Mouse (Mus musculus): ENCODE measurements at regions not wholly inside any gene's neighbourhood (a gene's known extent, or its start where the extent isn't known, plus 50 kb on each side); places are given as distances from the start of the nearest gene placed in this dataset.

DNA sequence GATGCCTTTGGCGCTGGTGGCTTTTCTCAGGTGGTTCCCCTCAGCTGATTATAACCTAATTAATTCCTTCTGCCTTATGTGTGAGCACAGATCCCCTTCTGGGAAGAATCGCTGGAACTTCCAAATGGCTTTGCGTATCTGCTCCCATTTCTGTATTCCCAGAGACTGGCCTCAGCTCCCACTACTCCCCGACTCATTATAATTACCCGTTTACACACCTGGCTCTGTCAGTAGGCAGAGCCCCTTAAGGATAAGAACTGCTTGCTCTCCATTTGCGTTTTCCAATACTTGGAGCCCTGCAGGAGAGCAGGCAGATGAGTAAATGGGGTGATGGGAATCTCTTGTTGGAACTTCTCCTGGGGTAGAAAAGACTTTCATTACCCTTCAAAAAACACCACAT lies 108.1 kb upstream of the Arg1 start:
- no peak for DNase-seq
- intact Hi-C loops (cut with DNase I) = no loop called here

DNA sequence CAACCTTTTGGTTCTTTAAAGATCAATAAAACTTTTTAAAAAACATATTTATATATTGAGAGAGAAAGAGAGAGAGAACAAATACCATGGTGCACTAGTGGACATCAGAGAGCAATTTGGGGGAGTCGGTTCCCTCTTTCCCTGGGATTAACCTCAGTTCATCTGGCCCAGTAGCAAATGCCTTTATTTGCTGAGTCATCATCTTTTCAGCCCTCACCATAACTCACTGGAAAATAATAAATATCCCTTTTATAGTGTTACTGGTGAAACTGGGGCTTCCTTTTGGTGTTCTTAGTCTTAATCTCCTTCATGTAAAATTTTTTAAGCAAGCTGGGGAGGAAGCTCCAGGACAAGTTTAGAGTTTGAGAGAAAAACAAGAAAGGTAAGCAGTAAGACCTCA lies 105.3 kb upstream of the Arg1 start:
- DNase-seq = no peak

DNA sequence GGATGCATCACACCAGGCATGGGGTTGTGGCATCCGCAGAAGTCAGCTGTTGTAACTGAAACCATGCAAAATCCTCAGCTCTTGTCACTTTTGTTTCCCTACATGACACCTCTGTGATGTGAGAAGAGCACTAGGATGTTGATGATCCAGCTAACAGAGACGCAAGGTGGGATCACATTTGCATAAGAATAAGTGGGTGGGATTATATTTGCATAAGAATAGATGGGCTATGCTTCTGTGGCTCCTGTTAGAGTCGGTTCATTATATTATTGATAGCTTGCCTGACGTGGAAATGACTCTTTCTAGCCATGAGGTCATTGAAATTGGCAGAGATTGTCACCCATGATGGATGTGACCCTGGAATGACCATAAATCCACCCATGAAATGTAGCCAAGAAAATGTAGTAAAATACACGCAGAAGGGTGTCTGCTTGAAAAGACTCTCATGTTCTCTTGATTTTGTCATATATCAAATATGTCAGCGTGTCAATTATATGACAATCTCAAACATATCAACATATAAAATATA lies 102.2 kb upstream of the Arg1 start:
- intact Hi-C loops (cut with DNase I) = no loop called here
- no peak for DNase-seq

More for the DNA sequence above, 105.3 kb upstream of the Arg1 start:
- intact Hi-C loops (cut with DNase I) = no loop called here

DNA sequence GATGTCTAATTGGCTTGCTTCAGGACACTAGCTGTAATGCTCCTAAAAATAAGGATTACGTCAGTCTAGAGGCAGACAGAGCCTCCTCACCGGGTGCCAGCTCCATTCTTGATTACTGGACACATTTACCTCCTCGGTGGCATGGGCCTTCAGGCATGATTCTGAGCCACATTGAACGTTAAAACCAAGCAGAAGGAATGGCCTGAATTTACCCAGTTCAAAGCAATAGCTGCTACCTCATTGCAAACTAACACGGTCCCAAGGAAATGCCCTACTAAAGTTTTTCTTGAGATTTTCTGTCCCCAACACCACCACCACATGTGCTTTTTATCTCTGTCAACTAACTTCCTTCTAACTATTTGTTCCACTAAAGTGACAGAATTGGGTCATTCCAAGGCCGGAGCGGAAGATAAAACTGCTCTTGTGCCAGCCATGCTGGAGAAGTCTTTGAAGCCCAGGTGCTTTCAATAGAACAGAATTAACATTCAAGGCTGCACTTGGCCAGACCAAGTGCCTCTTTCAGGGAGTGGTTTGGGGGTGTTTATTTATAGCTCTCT lies 96.4 kb upstream of the Arg1 start:
- DNase-seq = peak; percentile 20 to 29
- intact Hi-C loops (cut with DNase I) = no loop called here

DNA sequence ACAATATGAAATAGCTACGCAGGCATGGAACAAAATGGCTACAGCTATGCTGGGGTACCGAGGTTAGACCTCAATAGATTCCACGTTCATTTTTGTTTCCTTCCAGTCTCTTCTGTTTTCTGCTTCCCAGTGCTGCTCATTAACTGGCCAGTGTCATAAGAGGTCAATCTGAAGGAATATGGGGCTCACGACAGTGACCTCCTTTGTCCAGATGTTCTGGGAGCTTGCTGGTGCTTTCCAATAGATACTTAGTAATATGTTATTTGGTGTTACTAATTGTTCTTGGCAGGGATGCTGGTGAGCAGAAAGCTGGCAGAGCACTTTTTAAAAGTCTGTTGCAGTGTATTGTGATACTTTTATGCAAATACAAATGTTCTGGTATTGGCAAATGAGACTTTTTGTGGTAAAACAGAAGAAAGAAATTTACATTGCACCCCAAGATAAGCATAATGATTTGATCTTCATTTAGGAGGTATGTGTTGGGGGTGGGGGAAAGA lies 95.8 kb upstream of the Arg1 start:
- DNase-seq = peak; percentile 7 to 14
- intact Hi-C loops (cut with DNase I) = no loop called here

DNA sequence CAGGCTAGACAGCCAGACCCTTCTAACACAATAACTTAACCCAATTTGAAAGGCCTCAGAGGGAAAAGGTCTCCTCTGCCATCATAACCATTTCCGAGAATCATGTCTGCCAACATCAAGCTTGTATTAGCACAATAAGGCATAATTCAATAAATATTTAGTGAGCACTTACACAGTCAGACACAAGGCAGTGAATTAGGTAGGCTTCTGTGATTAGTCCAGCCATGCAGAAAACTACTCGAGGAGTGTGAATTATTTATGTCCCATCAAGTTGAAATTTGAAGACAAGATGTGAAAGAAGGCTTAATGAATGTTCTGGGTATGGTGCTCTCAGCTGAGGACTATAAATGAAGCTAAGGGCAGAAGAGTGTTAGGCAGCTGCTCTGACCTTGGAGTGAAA lies 91.7 kb upstream of the Arg1 start:
- DNase-seq = no peak
- intact Hi-C loops (cut with DNase I) = no loop called here

DNA sequence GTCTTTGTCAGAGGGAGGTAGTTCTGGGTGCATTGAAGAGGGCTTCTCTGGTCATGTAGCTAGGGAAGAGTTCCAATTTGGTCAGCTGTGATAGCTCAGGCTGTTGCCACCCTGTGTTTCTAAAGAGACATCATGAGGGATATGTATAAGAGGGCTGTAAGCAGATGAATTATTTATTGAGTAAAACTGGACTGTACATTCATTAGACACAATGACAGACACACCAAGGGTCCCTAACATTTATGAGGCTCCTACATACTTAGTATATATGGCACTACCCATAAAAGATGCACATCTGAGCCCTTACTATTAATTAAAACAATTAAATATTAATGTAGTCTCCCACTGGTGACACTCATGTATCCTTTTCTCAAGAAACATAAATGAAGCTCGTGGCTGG lies 90.6 kb upstream of the Arg1 start:
- intact Hi-C loops (cut with DNase I) = no loop called here
- DNase-seq = no peak

DNA sequence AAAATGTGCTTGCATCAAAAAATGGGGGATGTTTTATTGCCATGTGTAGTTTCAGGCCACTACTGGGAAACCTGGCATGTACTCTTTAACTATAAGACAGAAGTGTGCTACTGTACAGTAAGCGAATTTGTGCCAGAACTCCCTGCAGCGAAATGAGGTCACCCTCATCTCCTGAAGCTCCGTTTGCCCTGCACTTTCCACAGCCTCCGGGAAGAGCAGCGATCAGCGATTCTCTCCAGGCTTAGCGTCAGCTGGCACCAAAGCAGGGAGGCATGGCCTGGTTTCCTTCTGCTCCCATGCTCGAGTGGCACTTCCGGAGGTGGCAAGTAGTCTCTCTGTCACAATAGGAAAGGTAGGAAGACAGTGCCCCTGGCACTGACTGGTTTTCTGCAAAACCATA lies 88.8 kb upstream of the Arg1 start:
- intact Hi-C loops (cut with DNase I) = no loop called here
- DNase-seq = peak in 1 of 2 experiments; percentile 31

DNA sequence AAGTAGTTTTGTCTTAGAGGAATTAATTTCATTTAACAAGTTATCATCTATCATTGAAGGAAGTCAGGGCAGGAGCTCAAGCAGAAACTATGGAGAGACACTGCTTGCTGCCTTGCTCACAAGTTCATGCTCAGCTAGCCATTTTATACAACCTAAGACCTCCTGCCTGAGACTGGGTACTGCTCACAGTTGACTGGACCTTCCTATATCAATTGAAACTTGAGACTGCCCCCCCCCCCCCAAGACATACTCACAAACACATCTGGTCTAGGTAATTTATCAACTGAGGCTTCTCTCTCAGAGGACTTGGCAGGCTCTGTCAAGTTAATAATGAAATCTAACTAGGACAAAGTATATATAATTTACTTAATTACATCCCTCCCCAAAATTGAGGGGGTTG lies 84.8 kb upstream of the Arg1 start:
- intact Hi-C loops (cut with DNase I) = no loop called here
- no peak for DNase-seq

DNA sequence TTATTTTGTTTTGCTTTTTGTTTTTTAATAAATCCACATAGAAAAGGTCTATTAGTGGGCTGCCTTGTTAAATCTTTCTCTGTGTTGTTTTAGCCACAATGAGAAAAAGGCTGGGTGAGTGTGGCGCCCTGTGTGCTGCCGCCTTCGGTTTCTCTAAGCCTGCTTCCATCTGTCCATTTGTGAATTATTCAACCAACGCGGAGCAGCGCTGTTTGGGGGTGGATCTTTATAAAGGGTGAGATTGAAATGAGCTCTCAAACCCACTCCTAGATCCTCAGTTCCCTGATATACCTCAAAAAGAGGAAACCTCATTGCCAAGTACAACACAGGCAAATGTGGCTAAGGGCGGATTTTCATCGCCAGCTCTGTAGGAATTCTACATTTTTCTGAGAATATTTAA lies 74.0 kb upstream of the Arg1 start:
- DNase-seq = no peak
- intact Hi-C loops (cut with DNase I) = no loop called here

DNA sequence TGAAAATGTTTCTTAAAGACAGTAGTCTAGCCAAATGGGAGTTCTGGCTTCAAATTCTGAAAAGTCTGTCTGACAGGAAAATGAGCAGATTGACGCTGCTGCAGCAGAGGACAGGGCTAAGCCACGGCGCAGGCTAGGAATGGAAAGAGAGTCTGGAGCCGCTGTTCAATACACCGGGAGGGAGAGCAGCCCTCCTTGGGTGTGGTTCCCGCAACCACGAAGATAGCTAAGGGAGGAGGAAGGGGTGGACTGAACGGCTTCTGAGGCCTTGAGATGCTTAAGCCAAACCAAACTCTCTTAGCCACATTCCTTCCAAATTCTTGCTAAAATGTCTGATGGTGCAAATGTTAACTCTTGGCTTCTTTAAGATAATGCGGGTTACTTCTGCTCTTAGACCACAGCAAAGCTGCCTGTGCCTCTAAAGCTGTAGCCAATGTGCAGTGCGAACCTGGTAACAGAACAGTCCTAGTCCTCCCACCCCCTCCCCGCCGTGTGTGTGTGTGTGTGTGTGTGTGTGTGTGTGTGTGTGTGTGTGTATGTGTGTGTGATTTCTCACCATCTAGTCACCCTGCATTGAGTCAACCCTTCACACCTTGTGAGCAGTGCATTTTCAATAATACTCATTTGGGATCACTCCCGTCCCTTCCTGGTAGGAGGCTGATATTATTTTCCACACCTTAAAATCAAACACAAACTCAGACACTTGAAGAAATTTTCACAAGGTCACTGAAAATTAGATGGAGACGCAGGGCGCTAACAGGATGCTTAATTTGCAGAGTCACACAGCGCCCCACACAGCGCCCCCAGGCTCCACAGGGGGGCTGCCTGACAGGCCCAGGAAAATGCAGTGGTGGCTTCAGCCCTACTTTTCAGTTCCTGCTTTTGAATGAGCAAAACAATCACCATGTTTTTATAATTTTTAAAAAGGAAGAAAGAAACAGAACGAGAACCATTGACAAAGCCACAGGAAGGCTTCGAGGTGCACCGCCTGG lies 73.2 kb upstream of the Arg1 start:
- intact Hi-C loops (cut with DNase I) = no loop called here
- DNase-seq = no peak

DNA sequence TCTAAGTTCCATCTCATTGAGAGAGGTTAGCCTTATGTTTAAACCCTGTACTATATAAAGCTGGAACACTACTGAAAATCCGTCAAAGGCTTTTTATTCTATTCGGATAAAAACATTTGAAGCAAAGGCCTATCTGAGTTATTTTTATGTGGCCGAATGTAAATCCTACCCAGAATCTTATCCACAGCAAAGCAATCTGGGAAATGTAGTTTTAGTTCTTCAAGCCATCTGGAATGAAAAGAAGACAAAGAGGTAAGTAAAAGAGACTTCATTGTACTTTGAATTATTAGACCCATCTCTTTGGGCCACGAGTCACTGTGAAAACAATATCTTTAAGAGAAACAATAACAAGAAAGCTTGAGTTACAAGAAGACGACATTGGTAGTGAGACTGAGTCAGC lies 72.5 kb upstream of the Arg1 start:
- intact Hi-C loops (cut with DNase I) = no loop called here
- no peak for DNase-seq

DNA sequence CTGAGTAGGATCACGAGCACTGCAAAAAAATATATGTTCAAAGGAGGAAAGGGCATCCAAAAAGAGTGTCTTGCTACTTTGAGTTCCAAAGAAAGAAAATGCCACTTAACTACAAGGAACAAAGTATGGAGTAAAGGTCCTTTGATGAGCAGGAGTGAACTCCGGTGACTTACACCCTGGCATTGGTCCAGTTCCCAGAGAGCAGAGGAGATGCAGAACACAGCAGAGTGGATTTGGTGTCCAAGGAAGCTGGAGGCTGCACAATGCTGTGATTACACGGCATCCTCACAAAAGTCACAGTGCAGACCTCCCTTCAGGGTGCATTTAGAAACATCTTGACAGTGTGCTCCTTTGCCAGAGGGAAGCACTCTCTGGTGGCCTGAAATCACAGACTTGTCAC lies 70.4 kb upstream of the Arg1 start:
- intact Hi-C loops (cut with DNase I) = no loop called here

DNA sequence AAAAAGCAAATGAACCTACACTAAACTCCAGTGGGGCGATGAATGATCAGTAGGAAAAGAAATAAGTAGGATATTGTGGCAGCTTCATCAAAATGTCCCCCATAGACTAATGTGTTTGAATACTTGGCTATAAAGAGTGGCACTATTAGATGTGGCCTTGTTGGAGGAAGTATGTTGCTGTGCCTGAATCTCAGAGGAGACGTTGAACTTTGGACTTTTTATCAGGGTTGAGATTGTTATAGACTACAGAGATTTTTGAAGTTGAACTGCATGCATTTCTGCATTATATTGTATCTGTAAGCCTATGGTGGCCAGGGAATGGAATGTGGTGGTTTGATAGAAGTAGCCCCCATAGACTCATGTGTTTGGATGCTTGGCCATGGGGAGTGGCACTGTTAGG lies 68.5 kb upstream of the Arg1 start:
- DNase-seq = no peak
- intact Hi-C loops (cut with DNase I) = no loop called here

More for the DNA sequence above, 70.4 kb upstream of the Arg1 start:
- DNase-seq = no peak

DNA sequence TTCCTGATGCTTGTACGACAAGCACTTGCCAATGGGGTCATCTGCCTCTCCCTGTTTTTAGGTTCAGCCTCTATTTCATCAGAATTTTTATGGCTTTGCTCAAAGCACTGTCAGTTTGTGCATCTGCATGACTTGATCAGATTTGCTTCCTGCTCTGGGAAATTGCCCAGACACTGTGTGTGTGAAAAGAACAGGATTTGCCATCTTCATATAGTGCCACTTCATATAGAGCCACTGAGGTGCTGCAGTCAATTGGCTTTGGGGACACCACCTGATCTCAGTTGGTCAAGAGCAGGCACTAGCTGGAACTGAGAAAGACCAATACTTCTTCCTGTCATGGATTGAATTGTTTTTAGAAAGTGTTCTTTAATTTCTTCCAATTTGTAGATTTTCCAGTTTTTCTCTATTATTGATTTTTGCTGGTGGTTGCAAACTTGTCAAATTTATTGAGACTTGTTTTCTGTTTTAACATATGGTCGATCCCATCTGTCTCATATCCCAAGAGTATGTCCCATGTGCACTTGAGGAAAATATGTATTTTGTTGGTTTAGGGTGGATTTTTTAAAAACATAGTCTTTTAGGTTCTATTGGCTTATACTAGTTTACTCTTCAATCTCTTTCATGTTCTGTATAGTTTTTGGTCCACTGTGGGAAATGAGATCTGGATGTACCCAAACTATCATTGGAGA lies 62.8 kb upstream of the Arg1 start:
- intact Hi-C loops (cut with DNase I) = no loop called here
- no peak for DNase-seq

DNA sequence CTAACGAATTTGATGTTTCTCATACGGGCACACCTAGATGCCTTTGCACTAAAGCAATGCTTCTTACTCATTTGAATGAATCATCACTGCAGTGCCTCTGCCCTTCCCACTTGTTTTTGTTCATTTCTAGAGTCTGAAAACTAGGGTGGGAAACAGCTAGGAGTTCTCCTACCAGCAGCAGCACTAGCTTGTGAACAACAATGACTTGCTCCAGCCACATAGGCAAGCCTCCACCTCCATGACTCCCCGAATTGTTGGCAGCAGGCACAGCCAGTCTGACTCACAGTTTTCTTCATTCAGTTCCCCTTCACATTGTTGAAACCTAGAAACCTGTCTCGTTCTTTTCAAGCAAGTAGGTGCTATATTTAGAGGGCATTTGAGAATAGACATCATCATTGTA lies 57.5 kb upstream of the Arg1 start:
- intact Hi-C loops (cut with DNase I) = no loop called here
- no peak for DNase-seq

DNA sequence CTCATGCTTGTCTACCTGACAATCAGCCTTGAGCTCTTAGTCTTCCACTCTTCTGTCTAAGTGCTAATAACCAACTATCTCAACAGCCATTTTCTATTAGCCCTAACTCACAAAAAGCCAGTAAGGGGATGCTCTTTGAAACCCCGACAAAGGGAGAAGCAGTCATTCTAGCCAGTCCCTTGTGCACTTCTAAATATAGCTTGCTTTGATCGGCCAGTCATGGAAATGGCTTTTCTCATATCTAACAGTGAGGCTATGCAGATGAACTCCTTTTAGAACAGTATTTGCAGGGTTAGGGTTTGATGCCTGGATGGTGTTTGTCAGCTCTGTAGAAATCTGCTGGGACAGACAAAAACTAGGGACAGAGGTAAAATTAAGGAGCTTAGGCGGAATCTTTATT lies 54.5 kb upstream of the Arg1 start:
- DNase-seq = no peak
- intact Hi-C loops (cut with DNase I) = no loop called here

All from heart, postnatal 14 days (tissue).